Mouse (Mus musculus) adrenal gland, postnatal 0 days (tissue): ENCODE data around the gene 4931414P19Rik. TPM values are rescaled to one million over a fixed set of nuclear protein-coding genes. Genes with fewer than 3 reads are reported as not detected.

Experiments
- microRNA-seq: library from miRNA; unstranded; fragments of <30 nt; microRNA quantifications from one replicate; pipeline ENCODE4, GENCODE M21; 2016; ENCODE audit warnings: borderline replicate concordance; ENCODE audit not compliant: insufficient number of aligned reads
- polyA plus RNA-seq: library from polyadenylated mRNA; unstranded; fragments of >200 nt; fragmentation: Nextera tagmentation; extraction: Ambion mirVana; gene quantifications from 2 replicates; pipeline ENCODE4 v1.2.1, GENCODE M21; 2015

Gene 4931414P19Rik
- polyA plus RNA-seq: 3.4 and 3.5 TPM in 2 replicates

GRCm38 (mm10) chr14:54605752-54606321, at the start of gene 4931414P19Rik:
4931414P19Rik (minus strand) TSS chr14:54605993.

GRCm38 (mm10) chr14:54641305-54641969, 35.6 kb upstream of the 4931414P19Rik start, which contains the start of gene Cdh24:
Cdh24 (minus strand) TSS chr14:54641364.

GRCm38 (mm10) chr14:54640946-54641304, 35.1 kb upstream of the 4931414P19Rik start, which contains the start of gene Gm17606:
Gm17606 (plus strand) TSS chr14:54640952.

GRCm38 (mm10) chr14:54621133-54621532, 15.3 kb upstream of the 4931414P19Rik start, which contains the start of gene Psmb11:
Psmb11 (plus strand) TSS chr14:54621433.

GRCm38 (mm10) chr14:54617897-54618365, 12.1 kb upstream of the 4931414P19Rik start, which contains the start of gene Psmb5:
Psmb5 (minus strand) TSS chr14:54618022.

GRCm38 (mm10) chr14:54577089-54577982, 28.5 kb downstream of the 4931414P19Rik start, which contains the start of gene Ajuba:
Ajuba (minus strand) TSS chr14:54577558.

GRCm38 (mm10) chr14:54553975-54554769, 51.6 kb downstream of the 4931414P19Rik start, which contains the start of gene Haus4:
Haus4 (minus strand) TSS chr14:54554616.

Small RNAs within 50 kb of the gene (microRNA-seq; reads per million reads assigned to microRNA genes)
- not detected for gene Mir686
- gene Mir6948: not detected

Other genes with a start within 250 kb of the 4931414P19Rik start
- gene Oxa1l, start 245.2 kb downstream of the 4931414P19Rik start, polyA plus RNA-seq: 48.2 and 81.3 TPM in 2 replicates
- gene Slc7a7, start 188.2 kb downstream of the 4931414P19Rik start, polyA plus RNA-seq: 5.4 and 5.6 TPM in 2 replicates
- 384 and 418 TPM in 2 replicates for gene Mrpl52, start 179.1 kb downstream of the 4931414P19Rik start, polyA plus RNA-seq
- 105 and 119 TPM in 2 replicates for gene Mmp14, start 174.4 kb downstream of the 4931414P19Rik start, polyA plus RNA-seq
- 44.9 and 74.5 TPM in 2 replicates for gene Lrp10, start 141.9 kb downstream of the 4931414P19Rik start, polyA plus RNA-seq
- 1.4 and 2.5 TPM in 2 replicates for gene Rem2, start 129.9 kb downstream of the 4931414P19Rik start, polyA plus RNA-seq
- gene Prmt5, start 88.5 kb downstream of the 4931414P19Rik start, polyA plus RNA-seq: 27.4 and 39.2 TPM in 2 replicates
- gene Haus4, start 51.4 kb downstream of the 4931414P19Rik start, polyA plus RNA-seq: 36.1 and 74.7 TPM in 2 replicates
- gene Ajuba, start 28.4 kb downstream of the 4931414P19Rik start, polyA plus RNA-seq: 14.2 and 19.9 TPM in 2 replicates
- 435 and 451 TPM in 2 replicates for gene Psmb5, start 12.0 kb upstream of the 4931414P19Rik start, polyA plus RNA-seq
- gene Psmb11, start 15.4 kb upstream of the 4931414P19Rik start, polyA plus RNA-seq: 0.03 TPM in 1 of 2 replicates, not detected in the other
- not detected in 2 replicates for gene Gm17606, start 35.0 kb upstream of the 4931414P19Rik start, polyA plus RNA-seq
- 0.80 and 0.84 TPM in 2 replicates for gene Cdh24, start 35.4 kb upstream of the 4931414P19Rik start, polyA plus RNA-seq
- 88.8 and 106 TPM in 2 replicates for gene 1700123O20Rik, start 80.2 kb upstream of the 4931414P19Rik start, polyA plus RNA-seq
- gene Acin1, start 80.9 kb upstream of the 4931414P19Rik start, polyA plus RNA-seq: 49.4 and 65.2 TPM in 2 replicates
- gene Gm29776, start 92.8 kb upstream of the 4931414P19Rik start, polyA plus RNA-seq: 0.11 and 0.19 TPM in 2 replicates
- gene Cebpe, start 106.2 kb upstream of the 4931414P19Rik start, polyA plus RNA-seq: 0.77 and 1.2 TPM in 2 replicates
- gene Slc7a8, start 176.0 kb upstream of the 4931414P19Rik start, polyA plus RNA-seq: 16.5 and 30.8 TPM in 2 replicates
- 1.1 and 1.5 TPM in 2 replicates for gene Rnf212b, start 208.1 kb upstream of the 4931414P19Rik start, polyA plus RNA-seq